Mouse (Mus musculus): ENCODE results near the gene B4galt2. TPM values are rescaled to one million over a fixed set of nuclear protein-coding genes. Genes with fewer than 3 reads are reported as not detected.

Gene B4galt2
- polyA plus RNA-seq (2012; rRNA removed), result 46.8 and 71.0 TPM in 2 replicates

GRCm38 (mm10) chr4:117882701-117883691 is at the start of gene B4galt2:
B4galt2 (minus strand) TSS chr4:117883487.

GRCm38 (mm10) chr4:117929391-117929881 is 46.1 kb upstream of the B4galt2 start, which contains the start of gene Artn:
Artn (minus strand) TSS chr4:117929763.

GRCm38 (mm10) chr4:117914591-117915442 is 31.5 kb upstream of the B4galt2 start, which contains the start of gene Ipo13:
Ipo13 (minus strand) TSS chr4:117914999.

GRCm38 (mm10) chr4:117891738-117892161 is 8.5 kb upstream of the B4galt2 start, which contains the start of gene Dph2:
Dph2 (minus strand) TSS chr4:117892032.

GRCm38 (mm10) chr4:117887133-117887532 is 3.8 kb upstream of the B4galt2 start, which contains the start of gene Atp6v0b:
Atp6v0b (minus strand) TSS chr4:117887333.

GRCm38 (mm10) chr4:117872471-117872886 is 10.8 kb downstream of the B4galt2 start, which contains the start of gene Ccdc24:
Ccdc24 (minus strand) TSS chr4:117872557.

GRCm38 (mm10) chr4:117834457-117834844 is 48.8 kb downstream of the B4galt2 start, which contains the start of gene Slc6a9:
Slc6a9 (plus strand) TSS chr4:117834506.

Other genes with a start within 250 kb of the B4galt2 start
- 61.1 and 69.8 TPM in 2 replicates for gene Dmap1, start 201.2 kb downstream of the B4galt2 start, polyA plus RNA-seq (2012; rRNA removed)
- not detected in 2 replicates for gene Gm12845, start 159.1 kb downstream of the B4galt2 start, polyA plus RNA-seq (2012; rRNA removed)
- gene Klf17, start 117.8 kb downstream of the B4galt2 start, polyA plus RNA-seq (2012; rRNA removed), result not detected in 2 replicates
- gene Slc6a9, start 49.0 kb downstream of the B4galt2 start, polyA plus RNA-seq (2012; rRNA removed), result 6.8 and 20.1 TPM in 2 replicates
- 6.0 and 10.4 TPM in 2 replicates for gene Ccdc24, start 10.9 kb downstream of the B4galt2 start, polyA plus RNA-seq (2012; rRNA removed)
- gene Atp6v0b, start 3.8 kb upstream of the B4galt2 start, polyA plus RNA-seq (2012; rRNA removed), result 191 and 197 TPM in 2 replicates
- gene Dph2, start 8.5 kb upstream of the B4galt2 start, polyA plus RNA-seq (2012; rRNA removed), result 19.1 and 19.3 TPM in 2 replicates
- 65.4 and 70.2 TPM in 2 replicates for gene Ipo13, start 31.5 kb upstream of the B4galt2 start, polyA plus RNA-seq (2012; rRNA removed)
- gene Artn, start 46.3 kb upstream of the B4galt2 start, polyA plus RNA-seq (2012; rRNA removed), result 0.18 and 2.0 TPM in 2 replicates

Measured in central nervous system, embryonic 11.5 days (tissue).